Mouse (Mus musculus): ENCODE results near the gene Gm4792. TPM values are rescaled to one million over a fixed set of nuclear protein-coding genes. Genes with fewer than 3 reads are reported as not detected.

Gm4792 gene
- not detected in 2 replicates for total RNA-seq (2014; rRNA removed)
- polyA plus RNA-seq (2015; fragmentation: Nextera tagmentation; extraction: Ambion mirVana) = 0.48 and 0.64 TPM in 2 replicates

GRCm38 (mm10) chr10:94298471-94298870, at the start of gene Gm4792:
TSS of gene Gm4792 (minus strand) at chr10:94298703.
- Histone ChIP-seq H3K36me3 (ENCODE audit: insufficient read depth) (no peaks in the 10 kb centered on the region), H3K9ac (no peak within 1 kb of the TSS), H3K27me3 (ENCODE audit: insufficient read depth, low read length) (no peaks in the 10 kb centered on the region), H3K4me3 (ENCODE audit: low read depth, low read length) (no peak within 1 kb of the TSS), H3K4me1 (ENCODE audit: insufficient read depth) (no peaks in the 10 kb centered on the region), H3K27ac (ENCODE audit: low read depth, low read length) (no peak within 1 kb of the TSS), H3K4me2 (ENCODE audit: low read depth) (no peak within 1 kb of the TSS), H3K9me3 (ENCODE audit: low read length) (no peaks in the 10 kb centered on the region)
- WGBS = 90% methylated on average over 3 of the region's 3 CpGs
- no peak for DNase-seq
- TF ChIP-seq CTCF (IDR thresholded peaks at IDR 0.05; ENCODE audit: low read depth) = no peak
- no peak for ATAC-seq

- no peak for DNase-seq
- Histone ChIP-seq H3K4me3 (ENCODE audit: low read depth, low read length) (no peak overlapping the region), H3K4me2 (ENCODE audit: low read depth) (no peak overlapping the region), H3K4me1 (ENCODE audit: insufficient read depth) (no peaks in the 10 kb centered on the region), H3K36me3 (ENCODE audit: insufficient read depth) (no peaks in the 10 kb centered on the region), H3K27me3 (ENCODE audit: insufficient read depth, low read length) (no peaks in the 10 kb centered on the region), H3K9me3 (ENCODE audit: low read length) (no peaks in the 10 kb centered on the region), H3K27ac (ENCODE audit: low read depth, low read length) (no peak overlapping the region), H3K9ac (no peak overlapping the region)
- ATAC-seq = no peak
- no peak for TF ChIP-seq CTCF (IDR thresholded peaks at IDR 0.05; ENCODE audit: low read depth)
- 96% methylated on average over 10 of the region's 10 CpGs for WGBS
Observed at GRCm38 (mm10) chr10:94347959-94348358, 49.5 kb upstream of the Gm4792 start.

GRCm38 (mm10) chr10:94347296-94347695, 48.8 kb upstream of the Gm4792 start:
- Histone ChIP-seq H3K9ac (no peak overlapping the region), H3K9me3 (ENCODE audit: low read length) (no peaks in the 10 kb centered on the region), H3K4me2 (ENCODE audit: low read depth) (no peak overlapping the region), H3K27ac (ENCODE audit: low read depth, low read length) (no peak overlapping the region), H3K36me3 (ENCODE audit: insufficient read depth) (no peaks in the 10 kb centered on the region), H3K27me3 (ENCODE audit: insufficient read depth, low read length) (no peaks in the 10 kb centered on the region), H3K4me3 (ENCODE audit: low read depth, low read length) (no peak overlapping the region), H3K4me1 (ENCODE audit: insufficient read depth) (no peaks in the 10 kb centered on the region)
- ATAC-seq (no peak), DNase-seq (no peak)
- WGBS = 77% methylated on average over 10 of the region's 10 CpGs
- TF ChIP-seq CTCF (IDR thresholded peaks at IDR 0.05; ENCODE audit: low read depth) = no peak

GRCm38 (mm10) chr10:94346596-94346995, 48.1 kb upstream of the Gm4792 start:
- Histone ChIP-seq H3K4me2 (ENCODE audit: low read depth) (no peak overlapping the region), H3K4me3 (ENCODE audit: low read depth, low read length) (no peak overlapping the region), H3K27ac (ENCODE audit: low read depth, low read length) (no peak overlapping the region), H3K27me3 (ENCODE audit: insufficient read depth, low read length) (no peaks in the 10 kb centered on the region), H3K36me3 (ENCODE audit: insufficient read depth) (no peaks in the 10 kb centered on the region), H3K9ac (no peak overlapping the region), H3K4me1 (ENCODE audit: insufficient read depth) (no peaks in the 10 kb centered on the region), H3K9me3 (ENCODE audit: low read length) (no peaks in the 10 kb centered on the region)
- WGBS = 95% methylated on average over 7 of the region's 7 CpGs
- no peak for ATAC-seq
- no peak for DNase-seq
- TF ChIP-seq CTCF (IDR thresholded peaks at IDR 0.05; ENCODE audit: low read depth) = no peak

DNA sequence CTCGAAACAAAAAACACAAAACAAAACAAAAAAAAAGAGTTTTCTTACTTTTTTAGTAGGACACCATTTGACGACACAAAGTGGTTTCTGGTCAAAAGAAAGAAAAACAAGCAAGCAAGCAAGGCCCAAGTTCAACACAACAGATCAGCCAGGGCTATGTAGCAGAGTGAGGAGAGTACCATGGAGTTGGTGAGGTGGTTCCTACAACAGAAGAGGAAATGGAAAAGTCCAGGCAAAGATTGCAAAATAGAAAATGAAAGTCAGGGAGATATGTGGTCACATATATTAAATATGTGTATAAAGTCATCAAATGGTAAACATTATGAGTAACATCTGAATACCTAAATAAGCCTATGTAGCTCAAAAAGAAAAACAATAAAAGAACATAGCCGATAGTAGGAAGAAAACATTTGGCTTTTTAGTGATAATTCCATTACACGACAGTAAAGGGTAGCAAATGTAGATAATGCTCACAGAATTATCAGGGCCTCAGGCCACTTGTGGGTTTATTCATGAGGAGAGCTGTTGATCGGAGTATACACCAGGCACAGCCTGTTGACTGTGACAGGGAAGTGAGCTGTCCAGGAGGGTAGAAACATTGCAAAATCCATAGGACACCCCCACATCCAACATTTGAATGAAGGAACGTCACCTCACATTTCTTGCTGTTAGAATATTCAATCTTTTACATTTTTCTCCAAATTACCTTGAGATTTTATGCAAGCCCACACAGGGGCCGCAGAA, 47.2 kb upstream of the Gm4792 start:
- no peak overlapping the region for H3K9ac ChIP-seq
- no peaks in the 10 kb centered on the region for H3K4me1 ChIP-seq (ENCODE audit: insufficient read depth)
- no peaks in the 10 kb centered on the region for H3K27me3 ChIP-seq (ENCODE audit: insufficient read depth, low read length)
- no peaks in the 10 kb centered on the region for H3K9me3 ChIP-seq (ENCODE audit: low read length)
- 91% methylated on average over 7 of the region's 7 CpGs for WGBS
- H3K4me3 ChIP-seq (ENCODE audit: low read depth, low read length) = no peak overlapping the region
- H3K36me3 ChIP-seq (ENCODE audit: insufficient read depth) = no peaks in the 10 kb centered on the region
- no peak overlapping the region for H3K27ac ChIP-seq (ENCODE audit: low read depth, low read length)
- DNase-seq (no peak), ATAC-seq (no peak)
- no peak overlapping the region for H3K4me2 ChIP-seq (ENCODE audit: low read depth)
- no peak for TF ChIP-seq CTCF (IDR thresholded peaks at IDR 0.05; ENCODE audit: low read depth)

DNA sequence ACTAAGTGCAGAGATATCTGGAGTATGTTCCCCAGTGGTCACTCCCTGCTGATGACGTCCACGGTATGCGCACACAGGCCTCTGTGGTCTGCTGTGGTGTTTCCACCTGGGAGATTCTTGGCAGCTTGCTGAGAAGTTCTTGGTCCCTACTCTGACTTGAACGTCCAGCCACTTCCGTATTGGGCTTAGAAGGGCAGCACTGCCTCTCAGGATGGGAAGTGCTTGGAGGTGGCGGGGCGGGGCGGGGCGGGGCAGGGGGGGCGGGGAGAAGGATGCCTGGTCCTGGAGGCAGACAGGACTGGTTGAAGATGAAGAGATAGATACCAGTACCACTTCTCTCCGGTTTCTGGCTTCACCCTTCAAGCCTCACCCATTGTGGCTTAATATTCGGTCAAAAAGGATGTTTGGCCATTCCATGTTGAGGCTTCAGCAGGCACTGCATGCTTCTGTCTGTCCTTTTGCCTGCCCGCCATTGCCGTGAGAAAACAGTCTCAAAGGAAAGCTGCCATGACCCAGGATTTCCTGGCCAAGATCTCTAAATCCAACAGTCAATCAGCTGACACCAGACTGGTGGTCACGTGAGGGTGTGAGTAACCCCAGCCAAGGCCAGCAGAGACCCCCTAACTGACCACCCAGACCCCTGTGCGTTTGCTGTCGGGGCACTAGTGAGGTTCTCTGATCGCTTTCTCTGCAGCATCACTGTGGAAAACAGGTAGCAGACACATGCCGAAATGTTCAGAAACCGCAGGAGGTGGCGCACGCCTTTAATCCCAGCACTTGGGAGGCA, 46.3 kb upstream of the Gm4792 start:
- H3K36me3 ChIP-seq (ENCODE audit: insufficient read depth) = no peaks in the 10 kb centered on the region
- no peak overlapping the region for H3K27ac ChIP-seq (ENCODE audit: low read depth, low read length)
- H3K9ac ChIP-seq = no peak overlapping the region

DNA sequence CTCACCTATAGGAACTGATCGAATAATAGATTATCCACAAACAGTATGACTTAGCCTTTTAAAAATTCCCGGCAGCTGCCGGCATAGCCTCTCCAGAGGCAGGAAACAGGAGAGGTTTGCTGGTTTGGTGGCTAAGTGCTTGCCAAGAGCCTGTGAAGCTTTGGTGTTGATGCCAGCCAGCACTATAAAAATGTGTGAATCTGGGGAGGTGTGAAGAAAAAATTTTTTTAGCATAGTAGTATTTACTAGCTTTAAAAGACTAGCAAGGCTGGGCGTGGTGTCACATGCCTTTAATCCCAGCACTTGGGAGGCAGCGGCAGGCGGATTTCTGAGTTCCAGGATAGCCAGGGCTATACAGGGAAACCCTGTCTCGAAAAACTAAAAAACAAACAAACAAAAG, 45.1 kb upstream of the Gm4792 start:
- H3K9ac ChIP-seq = no peak overlapping the region
- no peak for TF ChIP-seq CTCF (IDR thresholded peaks at IDR 0.05; ENCODE audit: low read depth)
- DNase-seq (no peak), ATAC-seq (no peak)
- H3K4me2 ChIP-seq (ENCODE audit: low read depth) = no peak overlapping the region
- no peaks in the 10 kb centered on the region for H3K36me3 ChIP-seq (ENCODE audit: insufficient read depth)
- no peaks in the 10 kb centered on the region for H3K4me1 ChIP-seq (ENCODE audit: insufficient read depth)
- no peak overlapping the region for H3K4me3 ChIP-seq (ENCODE audit: low read depth, low read length)
- H3K27me3 ChIP-seq (ENCODE audit: insufficient read depth, low read length) = no peaks in the 10 kb centered on the region
- H3K27ac ChIP-seq (ENCODE audit: low read depth, low read length) = no peak overlapping the region
- 72% methylated on average over 7 of the region's 7 CpGs for WGBS
- no peaks in the 10 kb centered on the region for H3K9me3 ChIP-seq (ENCODE audit: low read length)

More for the DNA sequence above, 46.3 kb upstream of the Gm4792 start:
- ATAC-seq (no peak), DNase-seq (no peak)
- 59% methylated on average over 22 of the region's 22 CpGs for WGBS
- no peak overlapping the region for H3K4me2 ChIP-seq (ENCODE audit: low read depth)
- no peaks in the 10 kb centered on the region for H3K9me3 ChIP-seq (ENCODE audit: low read length)
- no peaks in the 10 kb centered on the region for H3K27me3 ChIP-seq (ENCODE audit: insufficient read depth, low read length)
- no peak for TF ChIP-seq CTCF (IDR thresholded peaks at IDR 0.05; ENCODE audit: low read depth)
- no peaks in the 10 kb centered on the region for H3K4me1 ChIP-seq (ENCODE audit: insufficient read depth)
- H3K4me3 ChIP-seq (ENCODE audit: low read depth, low read length) = no peak overlapping the region
